Mouse (Mus musculus) left cerebral cortex, postnatal 14 days (tissue): ENCODE measurements around the gene Hnrnpf. TPM values are rescaled to one million over a fixed set of nuclear protein-coding genes. Genes with fewer than 3 reads are reported as not detected.

ENCODE experiments used
- DNase-seq, 2 experiments: peaks; one replicate each; pipeline ENCODE4 v3.0.0; 2021 to 2022; ENCODE audit warnings: low spot score in 2 of 2, mixed read lengths in 1 of 2
- intact Hi-C: fragments of 180-260 bp; cut with DNase I; formaldehyde crosslinking; loops from one replicate; pipeline ENCODE4 v1.15.1; 2025
- total RNA-seq, 2 experiments: library from RNA; stranded (reverse); gene quantifications; 2 replicates each; pipeline ENCODE4 v1.2.3; 2021

The Hnrnpf gene
- total RNA-seq, 2 experiments from 2014 or later = 123 to 145 TPM

GRCm38 (mm10) chr6:117916737-117917426, 16.8 kb downstream of the Hnrnpf start:
- intact Hi-C loops = no loop called here
- DNase-seq = peak in 1 of 2 experiments; percentile 47

- intact Hi-C loops = no loop called here
- DNase-seq = peak; percentile 39 to 47
These were observed 17.5 kb downstream of the Hnrnpf start for GRCm38 (mm10) chr6:117917576-117917975.

GRCm38 (mm10) chr6:117918043-117918442, 17.9 kb downstream of the Hnrnpf start:
- intact Hi-C loops = no loop called here
- no peak for DNase-seq

GRCm38 (mm10) chr6:117920659-117921640, 20.8 kb downstream of the Hnrnpf start:
- intact Hi-C loops = loop anchor here (2.0 kb wide), 2 partner anchors 42 to 80 kb away; partner anchors contain the start of gene Zfp637
- DNase-seq = no peak

GRCm38 (mm10) chr6:117922041-117922440, 21.9 kb downstream of the Hnrnpf start:
- intact Hi-C loops = no loop called here
- DNase-seq = no peak

- no peak for DNase-seq
- intact Hi-C loops = no loop called here
These were observed 26.9 kb downstream of the Hnrnpf start for GRCm38 (mm10) chr6:117926871-117927491.

- no peak for DNase-seq
- intact Hi-C loops = no loop called here
These were observed 27.8 kb downstream of the Hnrnpf start for GRCm38 (mm10) chr6:117927955-117928354.

GRCm38 (mm10) chr6:117928746-117929145, 28.6 kb downstream of the Hnrnpf start:
- intact Hi-C loops = no loop called here
- no peak for DNase-seq

GRCm38 (mm10) chr6:117929945-117930655, 30.0 kb downstream of the Hnrnpf start:
- no peak for DNase-seq
- intact Hi-C loops = loop anchor here (5.0 kb wide), 1 partner anchor 167 kb away; no protein-coding TSS in a partner anchor

- intact Hi-C loops = loop anchor here (5.0 kb wide), 1 partner anchor 165 kb away; no protein-coding TSS in a partner anchor
- peak in 1 of 2 experiments; percentile 34 for DNase-seq
These were observed 32.4 kb downstream of the Hnrnpf start for GRCm38 (mm10) chr6:117932325-117933051.

GRCm38 (mm10) chr6:117934301-117934700, 34.2 kb downstream of the Hnrnpf start:
- intact Hi-C loops = loop anchor here (5.0 kb wide), 1 partner anchor 163 kb away; no protein-coding TSS in a partner anchor
- no peak for DNase-seq

- DNase-seq = no peak
- intact Hi-C loops = loop anchor here (5.0 kb wide), 1 partner anchor 76 kb away; the partner anchor contains the start of gene Rasgef1a
These were observed 35.8 kb downstream of the Hnrnpf start for GRCm38 (mm10) chr6:117935681-117936612.

GRCm38 (mm10) chr6:117937222-117937932, 37.3 kb downstream of the Hnrnpf start, which contains the start of gene Fxyd4:
TSS of gene Fxyd4 (minus strand) at chr6:117937692.
- no peak for DNase-seq
- intact Hi-C loops = loop anchor here (5.0 kb wide), 1 partner anchor 75 kb away; the partner anchor contains the start of gene Rasgef1a

GRCm38 (mm10) chr6:117938951-117939350, 38.8 kb downstream of the Hnrnpf start:
- DNase-seq = peak; percentile 25 to 54
- intact Hi-C loops = loop anchor here (5.0 kb wide), 1 partner anchor 73 kb away; the partner anchor contains the start of gene Rasgef1a

- peak; percentile 29 to 56 for DNase-seq
- intact Hi-C loops = no loop called here
These were observed 42.6 kb downstream of the Hnrnpf start for GRCm38 (mm10) chr6:117942769-117943168.

- DNase-seq = no peak
- intact Hi-C loops = no loop called here
These were observed 43.8 kb downstream of the Hnrnpf start for GRCm38 (mm10) chr6:117943899-117944298.
